Mouse (Mus musculus): ENCODE results near the gene Slc30a4. TPM values are rescaled to one million over a fixed set of nuclear protein-coding genes. Genes with fewer than 3 reads are reported as not detected.

Gene Slc30a4
- polyA plus RNA-seq, 1 experiment from 2014 or later: 6.8 TPM

DNA sequence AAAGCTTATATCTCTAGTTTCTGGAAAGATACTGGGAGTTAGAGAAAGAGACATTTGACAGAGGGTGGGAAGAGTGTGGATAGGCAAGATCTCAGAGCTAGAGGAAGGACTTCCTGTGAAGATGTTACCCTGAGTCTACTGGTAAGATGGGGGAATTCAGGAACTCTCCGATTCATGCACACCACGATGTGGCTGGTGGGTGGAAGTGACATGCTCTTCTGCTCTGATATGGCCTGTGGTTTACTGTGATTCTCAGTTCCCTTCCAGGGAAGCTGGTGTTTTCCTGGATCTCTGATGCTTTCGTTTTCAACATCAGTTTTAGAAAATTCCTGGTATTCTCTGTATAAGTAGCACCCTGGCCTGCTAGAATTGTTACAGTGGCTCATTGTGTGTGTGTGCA is 9.4 kb upstream of the Slc30a4 start:
- Histone ChIP-seq H3K9ac (no peak overlapping the region), H3K27ac (no peak overlapping the region), H3K36me3 (no peaks in the 10 kb centered on the region), H3K4me1 (no peaks in the 10 kb centered on the region), H3K4me3 (no peak overlapping the region), H3K9me3 (no peaks in the 10 kb centered on the region), H3K4me2 (no peak overlapping the region), H3K27me3 (no peaks in the 10 kb centered on the region)
- no peak for ATAC-seq (ENCODE audit: borderline replicate concordance, extremely low read depth, low FRiP score, low TSS enrichment)
- WGBS: 56% methylated on average over 3 of the region's 3 CpGs

- no peak for ATAC-seq (ENCODE audit: borderline replicate concordance, extremely low read depth, low FRiP score, low TSS enrichment)
- 63% methylated on average over 1 of the region's 1 CpGs for WGBS
These were observed 6.7 kb upstream of the Slc30a4 start for GRCm38 (mm10) chr2:122709156-122709555.

GRCm38 (mm10) chr2:122708080-122708479 is 5.6 kb upstream of the Slc30a4 start:
- Histone ChIP-seq H3K27me3 (no peaks in the 10 kb centered on the region), H3K4me2 (no peak overlapping the region), H3K9ac (no peak overlapping the region), H3K4me3 (no peak overlapping the region), H3K27ac (no peak overlapping the region), H3K36me3 (no peaks in the 10 kb centered on the region), H3K4me1 (no peaks in the 10 kb centered on the region), H3K9me3 (no peaks in the 10 kb centered on the region)
- 34% methylated on average over 3 of the region's 3 CpGs for WGBS
- no peak for ATAC-seq (ENCODE audit: borderline replicate concordance, extremely low read depth, low FRiP score, low TSS enrichment)

More at GRCm38 (mm10) chr2:122709156-122709555, 6.7 kb upstream of the Slc30a4 start:
- Histone ChIP-seq H3K4me2 (no peak overlapping the region), H3K9ac (no peak overlapping the region), H3K27me3 (no peaks in the 10 kb centered on the region), H3K36me3 (no peaks in the 10 kb centered on the region), H3K27ac (no peak overlapping the region), H3K4me3 (no peak overlapping the region), H3K4me1 (no peaks in the 10 kb centered on the region), H3K9me3 (no peaks in the 10 kb centered on the region)

- Histone ChIP-seq H3K36me3 (no peaks in the 10 kb centered on the region), H3K4me2 (no peak overlapping the region), H3K4me1 (peaks cover 4% of the 10 kb centered on the region; the same call in 1 of the 2 replicates), H3K27me3 (no peaks in the 10 kb centered on the region), H3K9ac (no peak overlapping the region), H3K9me3 (no peaks in the 10 kb centered on the region), H3K4me3 (no peak overlapping the region), H3K27ac (no peak overlapping the region)
- WGBS: 70% methylated on average over 2 of the region's 2 CpGs
- ATAC-seq (ENCODE audit: borderline replicate concordance, extremely low read depth, low FRiP score, low TSS enrichment): no peak
These were observed 2.1 kb upstream of the Slc30a4 start for GRCm38 (mm10) chr2:122704572-122704971.

DNA sequence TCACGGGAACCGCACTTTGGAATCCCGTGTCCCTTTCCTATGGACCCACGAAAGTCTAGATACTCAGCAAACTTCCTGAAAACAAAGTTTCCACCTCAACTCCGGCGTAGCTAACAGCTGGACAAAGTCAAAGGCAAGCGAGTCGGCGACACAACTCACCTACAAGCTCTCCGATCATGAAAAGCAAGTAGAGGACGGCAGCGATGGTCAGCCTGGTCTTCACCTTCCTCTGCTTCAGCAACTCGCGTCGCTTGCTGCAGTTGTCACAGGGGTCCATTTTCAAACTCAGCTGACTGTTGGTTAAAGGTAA is 637 bp downstream of the Slc30a4 start:
- peak overlapping the region; percentile 77 for H3K9ac ChIP-seq
- H3K4me1 ChIP-seq: peaks cover 4% of the 10 kb centered on the region; the same call in 1 of the 2 replicates
- under 1% methylated on average over 15 of the region's 15 CpGs for WGBS
- H3K4me3 ChIP-seq: peak overlapping the region; percentile 85
- H3K36me3 ChIP-seq: no peaks in the 10 kb centered on the region
- H3K27me3 ChIP-seq: no peaks in the 10 kb centered on the region
- H3K27ac ChIP-seq: no peak overlapping the region
- peak overlapping the region; percentile 80 for H3K4me2 ChIP-seq
- no peaks in the 10 kb centered on the region for H3K9me3 ChIP-seq
- ATAC-seq (ENCODE audit: borderline replicate concordance, extremely low read depth, low FRiP score, low TSS enrichment): no peak

DNA sequence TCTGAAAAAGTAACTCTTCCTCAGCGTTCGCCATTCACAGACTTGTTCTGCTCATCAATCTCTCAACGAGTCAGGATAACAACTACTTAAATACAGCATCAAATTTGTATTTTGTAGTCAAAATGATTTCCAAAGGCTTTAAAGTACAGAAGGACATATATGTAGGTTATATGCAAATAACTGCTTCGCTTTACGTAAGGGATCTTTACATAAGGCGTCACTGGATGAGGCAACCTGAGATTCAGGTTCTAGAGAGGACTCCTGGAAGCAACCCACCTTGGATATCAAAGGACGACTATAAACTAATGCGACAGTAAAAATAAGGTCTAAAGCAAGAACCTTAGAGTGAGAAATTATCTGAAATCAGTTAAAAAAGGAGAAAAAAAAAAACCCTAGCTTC is 1.5 kb downstream of the Slc30a4 start:
- no peak overlapping the region for H3K27ac ChIP-seq
- H3K4me1 ChIP-seq: peaks cover 4% of the 10 kb centered on the region; the same call in 1 of the 2 replicates
- no peaks in the 10 kb centered on the region for H3K27me3 ChIP-seq
- 47% methylated on average over 8 of the region's 8 CpGs for WGBS
- peak overlapping the region; percentile 1; the same call in 1 of the 2 replicates for H3K9ac ChIP-seq
- peak overlapping the region; percentile 85 for H3K4me3 ChIP-seq
- no peaks in the 10 kb centered on the region for H3K36me3 ChIP-seq
- H3K4me2 ChIP-seq: peak overlapping the region; percentile 80
- H3K9me3 ChIP-seq: no peaks in the 10 kb centered on the region
- ATAC-seq (ENCODE audit: borderline replicate concordance, extremely low read depth, low FRiP score, low TSS enrichment): no peak

DNA sequence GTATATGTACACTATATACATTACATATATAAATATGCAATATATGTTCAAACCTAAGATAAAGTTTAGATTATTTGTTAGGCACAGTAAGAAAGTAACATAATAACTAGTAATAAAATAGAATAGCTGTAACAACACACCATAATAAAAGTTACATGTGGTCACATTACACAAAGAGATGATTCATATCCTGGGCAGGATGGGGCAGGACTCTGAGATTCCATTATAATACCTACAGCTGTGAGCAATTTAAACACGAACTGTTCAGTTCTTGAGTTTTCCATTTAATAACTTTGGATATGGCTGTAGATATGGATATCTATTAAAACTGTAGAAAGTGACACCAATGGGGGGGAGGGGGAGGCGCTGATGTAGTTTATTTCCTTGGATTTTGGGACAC is 4.9 kb downstream of the Slc30a4 start:
- H3K4me2 ChIP-seq: no peak overlapping the region
- H3K4me3 ChIP-seq: no peak overlapping the region
- H3K36me3 ChIP-seq: no peaks in the 10 kb centered on the region
- no peak overlapping the region for H3K9ac ChIP-seq
- no peak for ATAC-seq (ENCODE audit: borderline replicate concordance, extremely low read depth, low FRiP score, low TSS enrichment)
- no peak overlapping the region for H3K27ac ChIP-seq
- no peaks in the 10 kb centered on the region for H3K27me3 ChIP-seq
- WGBS: 81% methylated on average over 2 of the region's 2 CpGs
- no peaks in the 10 kb centered on the region for H3K9me3 ChIP-seq
- peaks cover 4% of the 10 kb centered on the region; the same call in 1 of the 2 replicates for H3K4me1 ChIP-seq

GRCm38 (mm10) chr2:122686665-122687064 is 15.8 kb downstream of the Slc30a4 start:
- no peak overlapping the region for H3K9ac ChIP-seq
- H3K27me3 ChIP-seq: no peaks in the 10 kb centered on the region
- H3K4me2 ChIP-seq: no peak overlapping the region
- H3K4me3 ChIP-seq: no peak overlapping the region
- 64% methylated on average over 6 of the region's 6 CpGs for WGBS
- no peak for ATAC-seq (ENCODE audit: borderline replicate concordance, extremely low read depth, low FRiP score, low TSS enrichment)
- H3K36me3 ChIP-seq: no peaks in the 10 kb centered on the region
- peaks cover 6% of the 10 kb centered on the region for H3K9me3 ChIP-seq
- H3K4me1 ChIP-seq: no peaks in the 10 kb centered on the region
- H3K27ac ChIP-seq: no peak overlapping the region

- Histone ChIP-seq H3K27me3 (no peaks in the 10 kb centered on the region), H3K4me1 (no peaks in the 10 kb centered on the region), H3K4me2 (no peak overlapping the region), H3K9me3 (peaks cover 11% of the 10 kb centered on the region), H3K36me3 (no peaks in the 10 kb centered on the region), H3K27ac (no peak overlapping the region), H3K4me3 (no peak overlapping the region), H3K9ac (no peak overlapping the region)
- WGBS: 83% methylated on average over 1 of the region's 1 CpGs
- ATAC-seq (ENCODE audit: borderline replicate concordance, extremely low read depth, low FRiP score, low TSS enrichment): no peak
These were observed 18.8 kb downstream of the Slc30a4 start for GRCm38 (mm10) chr2:122683641-122684040.

DNA sequence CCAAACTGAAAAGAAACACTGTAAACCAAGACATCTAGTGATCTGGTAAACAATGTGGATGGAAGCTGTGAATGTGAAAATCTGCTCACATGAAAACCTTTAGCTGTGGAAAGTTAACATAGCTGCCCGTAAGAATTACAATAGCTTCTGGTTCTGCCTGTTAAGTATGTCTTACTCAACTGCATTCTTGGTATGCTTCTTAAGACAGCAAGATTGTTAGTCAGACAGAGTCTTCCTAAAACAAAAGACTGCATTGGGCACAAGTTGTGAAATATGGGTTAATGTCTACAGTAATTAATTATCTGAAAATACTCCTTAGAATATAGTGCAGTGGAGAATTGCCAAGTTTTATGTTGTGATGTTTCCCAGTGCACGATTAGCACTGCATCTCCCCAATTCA is 19.9 kb downstream of the Slc30a4 start:
- H3K27me3 ChIP-seq: no peaks in the 10 kb centered on the region
- H3K9ac ChIP-seq: no peak overlapping the region
- ATAC-seq (ENCODE audit: borderline replicate concordance, extremely low read depth, low FRiP score, low TSS enrichment): no peak
- no peaks in the 10 kb centered on the region for H3K36me3 ChIP-seq
- 66% methylated on average over 2 of the region's 2 CpGs for whole genome bisulfite sequencing
- no peak overlapping the region for H3K4me3 ChIP-seq
- H3K4me2 ChIP-seq: no peak overlapping the region
- no peak overlapping the region for H3K27ac ChIP-seq
- no peaks in the 10 kb centered on the region for H3K4me1 ChIP-seq
- H3K9me3 ChIP-seq: peaks cover 11% of the 10 kb centered on the region

DNA sequence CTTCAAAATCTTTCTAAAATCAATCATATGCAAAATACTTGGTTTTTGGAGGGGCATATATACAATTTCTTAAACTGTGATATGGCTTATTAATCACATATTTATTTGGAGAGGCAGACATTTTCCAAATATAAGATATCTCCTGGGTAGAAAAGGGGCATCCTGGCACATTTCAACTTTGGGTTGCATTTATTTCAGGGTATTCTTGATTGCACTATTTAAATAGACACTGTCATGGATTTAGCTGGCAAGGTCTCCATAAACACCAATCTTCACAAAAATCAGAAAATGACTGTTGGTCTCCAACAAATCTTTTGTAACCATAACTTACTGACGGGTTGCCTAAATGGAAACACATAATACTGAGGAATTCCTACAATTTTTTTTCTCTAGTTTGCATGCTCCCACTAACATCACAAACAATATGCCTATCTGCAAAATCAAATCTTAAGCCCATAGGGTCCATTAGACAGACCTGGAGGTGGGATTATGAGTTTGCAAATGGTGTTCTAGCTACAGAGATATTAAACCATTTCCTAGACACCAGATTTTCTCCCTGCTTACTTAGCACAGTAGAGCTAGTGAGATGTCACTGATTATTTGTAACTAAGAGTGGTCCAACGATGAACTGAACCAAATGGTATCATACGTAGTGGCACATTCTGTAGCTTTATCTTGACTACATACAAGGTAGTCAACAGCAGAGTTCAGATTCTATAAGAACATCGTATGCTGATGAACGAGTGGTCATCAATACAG is 20.9 kb downstream of the Slc30a4 start:
- Histone ChIP-seq H3K36me3 (no peaks in the 10 kb centered on the region), H3K4me2 (no peak overlapping the region), H3K9me3 (peaks cover 11% of the 10 kb centered on the region), H3K27ac (no peak overlapping the region), H3K4me1 (no peaks in the 10 kb centered on the region), H3K4me3 (no peak overlapping the region), H3K27me3 (no peaks in the 10 kb centered on the region), H3K9ac (no peak overlapping the region)
- ATAC-seq (ENCODE audit: borderline replicate concordance, extremely low read depth, low FRiP score, low TSS enrichment): 0 out of 2 replicates have a peak, but pooled peaks have one; percentile 31
- 82% methylated on average over 5 of the region's 5 CpGs for WGBS

DNA sequence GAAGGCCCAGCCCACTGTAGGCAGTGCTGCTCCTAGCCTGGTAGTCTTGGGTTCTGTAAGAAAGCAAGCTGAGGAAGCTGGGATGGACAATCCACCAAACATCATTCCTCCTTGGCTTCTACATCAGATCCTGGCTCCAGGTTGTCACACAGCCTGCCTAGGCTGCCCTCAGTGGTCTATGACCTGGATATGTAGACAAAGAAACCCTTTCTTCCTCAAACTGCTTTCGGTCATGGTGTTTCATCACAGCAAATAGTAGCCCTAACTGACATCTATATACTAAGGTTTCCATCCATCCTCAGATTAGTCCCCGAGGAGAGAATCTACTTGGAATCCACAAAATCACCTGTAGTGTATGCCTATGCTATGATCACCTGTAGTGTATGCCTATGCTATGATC is 27.3 kb downstream of the Slc30a4 start:
- no peak; the same call in 1 of the 2 replicates for ATAC-seq (ENCODE audit: borderline replicate concordance, extremely low read depth, low FRiP score, low TSS enrichment)
- H3K9ac ChIP-seq: no peak overlapping the region
- no peak overlapping the region for H3K27ac ChIP-seq
- H3K4me1 ChIP-seq: no peaks in the 10 kb centered on the region
- H3K27me3 ChIP-seq: no peaks in the 10 kb centered on the region
- H3K9me3 ChIP-seq: no peaks in the 10 kb centered on the region
- no peak overlapping the region for H3K4me3 ChIP-seq
- no peak overlapping the region for H3K4me2 ChIP-seq
- no peaks in the 10 kb centered on the region for H3K36me3 ChIP-seq
- WGBS: 88% methylated on average over 2 of the region's 2 CpGs

All from lung, embryonic 15.5 days (tissue).